Mouse (Mus musculus): ENCODE measurements around the gene Uba2. TPM values are rescaled to one million over a fixed set of nuclear protein-coding genes. Genes with fewer than 3 reads are reported as not detected.

Gene Uba2
- total and polyA plus RNA-seq, 3 experiments = 19.5 to 32.9 (median 29.9) TPM

DNA sequence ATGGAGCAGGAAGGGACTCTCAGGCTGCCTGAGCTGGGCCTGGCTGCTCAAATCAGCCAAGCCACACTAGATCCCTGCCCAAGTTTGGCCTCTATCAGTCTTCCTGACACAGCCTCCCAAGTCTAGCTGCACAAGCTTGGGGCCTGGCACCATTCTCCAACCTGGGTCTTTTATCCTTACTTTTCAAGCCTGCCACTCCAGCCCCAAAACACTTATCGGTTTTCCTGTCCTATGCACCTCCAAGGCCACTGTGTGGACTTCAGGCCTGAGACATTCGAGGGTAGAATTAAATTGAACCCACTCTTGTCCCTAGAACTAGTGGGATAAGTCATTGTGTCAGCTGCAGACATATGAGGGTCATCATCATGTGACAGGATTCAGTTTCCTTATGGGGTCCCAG lies 69.4 kb downstream of the Uba2 start:
- no peak for DNase-seq
- H3K9ac ChIP-seq (ENCODE audit: low read depth, low read length) = no peak overlapping the region
- no peaks in the 10 kb centered on the region for H3K79me2 ChIP-seq (replicated peaks; ENCODE audit: control insufficient read depth, insufficient read depth, low read length)
- no peak overlapping the region for H3K27ac ChIP-seq
- TF ChIP-seq EP300 (IDR thresholded peaks at IDR 0.05; ENCODE audit: insufficient read depth, low read depth, low read length) (no peak), CTCF (IDR thresholded peaks at IDR 0.05) (no peak), POLR2A (IDR thresholded peaks at IDR 0.05; ENCODE audit: insufficient read depth, low read depth, low read length) (no peak)
- 69% methylated on average over 2 of the region's 2 CpGs for WGBS
- no peak overlapping the region for H3K4me3 ChIP-seq
- no peaks in the 10 kb centered on the region for H3K4me1 ChIP-seq (ENCODE audit: control insufficient read depth, insufficient read depth, low read length)
- intact Hi-C loops (cut with DNase I) = no loop called here
- H3K36me3 ChIP-seq (ENCODE audit: control insufficient read depth, insufficient read depth, low read length) = no peaks in the 10 kb centered on the region
- no peaks in the 10 kb centered on the region for H3K27me3 ChIP-seq (ENCODE audit: control insufficient read depth, insufficient read depth, low read length)

DNA sequence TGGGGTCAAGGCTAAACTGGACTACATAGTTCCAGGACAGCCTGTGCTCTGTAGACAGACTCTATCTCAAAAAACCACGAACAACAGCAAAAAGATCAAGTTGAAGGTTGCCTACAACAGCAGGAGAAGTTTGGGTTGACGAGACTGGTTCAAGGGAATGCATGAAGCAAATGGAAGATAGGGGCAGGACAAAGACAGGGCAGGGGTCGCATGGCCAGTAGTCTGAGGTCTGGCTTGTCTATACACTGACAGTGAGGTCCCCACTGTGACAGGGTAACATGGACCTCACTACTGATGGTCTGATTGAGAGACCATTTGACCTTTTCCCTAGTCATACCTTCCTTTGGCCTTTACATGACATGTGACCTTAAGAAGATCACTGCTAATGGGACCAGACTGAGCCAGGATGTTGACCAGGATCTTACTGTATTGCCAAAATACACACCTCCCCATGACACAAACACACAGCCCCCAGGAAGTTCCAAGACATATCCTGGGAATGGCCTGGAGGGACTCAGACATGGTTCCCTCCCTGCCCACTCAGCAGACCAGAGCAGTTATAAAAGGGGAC lies 74.4 kb downstream of the Uba2 start, which contains the start of gene Scgb1b30:
Scgb1b30 (plus strand) TSS at position 521 of the 571 bp plus-strand sequence.
- 64% methylated on average over 3 of the region's 3 CpGs for WGBS
- Histone ChIP-seq H3K36me3 (ENCODE audit: control insufficient read depth, insufficient read depth, low read length) (no peaks in the 10 kb centered on the region), H3K79me2 (replicated peaks; ENCODE audit: control insufficient read depth, insufficient read depth, low read length) (no peaks in the 10 kb centered on the region), H3K4me3 (no peak within 1 kb of the TSS), H3K27me3 (ENCODE audit: control insufficient read depth, insufficient read depth, low read length) (no peaks in the 10 kb centered on the region), H3K27ac (no peak within 1 kb of the TSS), H3K9ac (ENCODE audit: low read depth, low read length) (no peak within 1 kb of the TSS), H3K4me1 (ENCODE audit: control insufficient read depth, insufficient read depth, low read length) (no peaks in the 10 kb centered on the region)
- TF ChIP-seq EP300 (IDR thresholded peaks at IDR 0.05; ENCODE audit: insufficient read depth, low read depth, low read length) (no peak), CTCF (IDR thresholded peaks at IDR 0.05) (no peak), POLR2A (IDR thresholded peaks at IDR 0.05; ENCODE audit: insufficient read depth, low read depth, low read length) (no peak)
- intact Hi-C loops (cut with DNase I) = no loop called here
- no peak for DNase-seq

Other genes starting within 250 kb of the Uba2 start
- gene Scgb2b26, start 224.6 kb downstream of the Uba2 start, total RNA-seq (2021) = not detected
- gene Scgb2b26, start 224.6 kb downstream of the Uba2 start, polyA plus RNA-seq (2012; rRNA removed) = not detected in 2 replicates
- not detected for gene Scgb2b27, start 155.7 kb downstream of the Uba2 start, total RNA-seq (2021)
- not detected in 2 replicates for gene Scgb2b27, start 155.7 kb downstream of the Uba2 start, polyA plus RNA-seq (2012; rRNA removed)
- not detected for gene Scgb1b27, start 148.1 kb downstream of the Uba2 start, total RNA-seq (2021)
- gene Scgb1b27, start 148.1 kb downstream of the Uba2 start, polyA plus RNA-seq (2012; rRNA removed) = not detected in 2 replicates
- gene Scgb1b30, start 74.2 kb downstream of the Uba2 start, total RNA-seq (2021) = not detected
- gene Scgb1b30, start 74.2 kb downstream of the Uba2 start, polyA plus RNA-seq (2012; rRNA removed) = not detected in 2 replicates
- gene Wtip, start 36.3 kb downstream of the Uba2 start, total RNA-seq (2021) = 10 to 100 TPM in 1 of 2 experiments, 1 to 10 TPM in 1; 9.7 to 10.6 TPM
- gene Wtip, start 36.3 kb downstream of the Uba2 start, polyA plus RNA-seq (2012; rRNA removed) = 12.1 and 16.8 TPM in 2 replicates
- 10 to 100 TPM; 14.8 to 20.6 TPM for gene Pdcd2l, start 27.1 kb upstream of the Uba2 start, total RNA-seq (2021)
- gene Pdcd2l, start 27.1 kb upstream of the Uba2 start, polyA plus RNA-seq (2012; rRNA removed) = 18.8 and 30.0 TPM in 2 replicates
- 100 to 1,000 TPM; 480 to 591 TPM for gene Gpi1, start 60.7 kb upstream of the Uba2 start, total RNA-seq (2021)
- gene Gpi1, start 60.7 kb upstream of the Uba2 start, polyA plus RNA-seq (2012; rRNA removed) = 442 and 488 TPM in 2 replicates
- not detected for gene Gm6096, start 81.4 kb upstream of the Uba2 start, total RNA-seq (2021)
- gene Gm6096, start 81.4 kb upstream of the Uba2 start, polyA plus RNA-seq (2012; rRNA removed) = not detected in 2 replicates
- 10 to 100 TPM; 40.7 to 44.1 TPM for gene 4931406P16Rik, start 144.0 kb upstream of the Uba2 start, total RNA-seq (2021)
- gene 4931406P16Rik, start 144.0 kb upstream of the Uba2 start, polyA plus RNA-seq (2012; rRNA removed) = 24.9 and 32.5 TPM in 2 replicates
- 10 to 100 TPM; 86.9 to 88.3 TPM for gene Lsm14a, start 223.7 kb upstream of the Uba2 start, total RNA-seq (2021)
- 42.9 and 68.7 TPM in 2 replicates for gene Lsm14a, start 223.7 kb upstream of the Uba2 start, polyA plus RNA-seq (2012; rRNA removed)